Mouse (Mus musculus) spleen, adult 12 weeks (tissue): ENCODE results near the gene Camta1.

Experiments used
- DNase-seq: peaks from one replicate; pipeline ENCODE4 v3.0.0; 2022; ENCODE audit warnings: low spot score

Camta1 gene

DNA sequence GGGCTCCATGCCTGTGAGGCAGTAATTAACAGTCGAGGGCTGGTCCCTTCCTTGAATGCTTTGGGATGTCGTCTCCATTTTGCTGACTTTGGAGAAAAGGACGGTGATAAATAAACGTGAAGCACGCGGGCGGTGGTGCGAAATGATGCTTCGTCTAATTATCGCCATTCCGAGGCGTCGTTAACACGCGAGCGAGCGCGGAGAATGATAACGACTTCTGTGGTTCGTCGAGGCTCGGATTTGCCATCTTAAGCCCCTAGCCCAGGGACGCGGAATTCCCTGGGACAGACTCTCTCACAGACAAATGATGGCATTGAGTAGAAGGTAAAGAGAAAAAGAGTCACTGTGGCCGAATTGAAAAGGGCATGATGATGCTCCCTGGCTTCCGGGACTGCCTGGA lies 485.4 kb downstream of the Camta1 start:
- DNase-seq = no peak

DNA sequence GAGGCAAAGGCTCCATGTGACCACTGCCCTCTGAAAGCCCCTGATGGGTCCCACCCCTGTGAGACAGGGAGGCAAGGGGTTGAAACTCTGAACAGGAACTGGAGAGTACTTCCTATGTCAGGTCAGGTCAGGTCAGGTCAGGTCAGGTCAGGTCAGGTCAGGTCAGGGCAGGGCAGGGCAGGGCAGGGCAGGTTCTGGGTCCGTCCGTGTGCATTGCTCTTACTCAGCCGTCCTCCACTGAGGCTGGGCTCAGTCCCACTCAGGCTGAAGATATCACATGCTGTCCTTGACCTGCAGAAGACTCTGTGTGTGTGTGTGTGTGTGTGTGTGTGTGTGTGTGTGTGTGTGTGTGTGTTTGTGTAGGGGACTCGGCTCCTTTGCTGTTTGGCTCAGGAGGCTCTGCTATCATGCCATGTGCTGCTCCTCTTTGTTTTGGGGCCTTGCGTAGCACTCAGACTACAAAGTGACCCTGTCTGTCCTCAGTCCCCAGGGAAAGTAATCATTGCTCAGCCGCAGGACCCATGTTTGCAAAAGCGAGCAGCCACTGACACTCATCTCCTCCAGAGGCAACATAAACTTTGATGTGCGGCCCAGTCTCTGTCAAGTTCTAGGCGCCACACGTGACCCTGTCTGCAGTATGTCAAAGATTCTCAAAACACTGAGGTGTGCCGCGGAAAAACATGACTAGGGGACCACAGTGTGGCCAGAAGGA lies 488.7 kb downstream of the Camta1 start:
- no peak for DNase-seq

DNA sequence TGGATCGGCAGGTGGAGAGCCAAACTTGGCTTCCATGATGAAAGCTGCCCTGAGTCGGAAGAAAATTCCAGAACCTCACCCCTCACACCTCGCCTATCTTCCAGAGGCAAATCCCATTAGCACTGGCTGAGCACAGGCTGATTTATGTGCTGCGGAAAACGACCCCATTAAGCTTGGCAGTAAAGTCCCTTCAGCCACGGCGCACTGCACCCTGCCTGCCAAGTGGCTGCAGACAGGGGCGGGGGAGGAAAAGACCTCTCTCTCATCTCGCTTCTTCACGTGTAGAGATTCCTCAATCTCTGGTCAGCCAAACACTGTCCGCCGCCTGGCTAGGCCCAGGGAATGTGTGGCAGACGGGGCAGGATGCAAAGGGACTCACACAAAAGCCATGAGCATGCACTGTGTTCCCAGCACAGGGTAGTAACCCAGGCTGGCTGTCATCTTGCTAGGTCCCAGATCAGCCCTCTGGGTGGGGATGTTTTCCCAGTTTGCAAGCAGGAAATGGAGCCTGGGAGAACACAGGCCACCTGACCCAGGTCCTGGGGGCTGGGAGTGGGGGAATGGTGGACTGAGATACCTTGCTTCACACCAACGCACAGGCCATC lies 494.6 kb downstream of the Camta1 start:
- no peak for DNase-seq

DNA sequence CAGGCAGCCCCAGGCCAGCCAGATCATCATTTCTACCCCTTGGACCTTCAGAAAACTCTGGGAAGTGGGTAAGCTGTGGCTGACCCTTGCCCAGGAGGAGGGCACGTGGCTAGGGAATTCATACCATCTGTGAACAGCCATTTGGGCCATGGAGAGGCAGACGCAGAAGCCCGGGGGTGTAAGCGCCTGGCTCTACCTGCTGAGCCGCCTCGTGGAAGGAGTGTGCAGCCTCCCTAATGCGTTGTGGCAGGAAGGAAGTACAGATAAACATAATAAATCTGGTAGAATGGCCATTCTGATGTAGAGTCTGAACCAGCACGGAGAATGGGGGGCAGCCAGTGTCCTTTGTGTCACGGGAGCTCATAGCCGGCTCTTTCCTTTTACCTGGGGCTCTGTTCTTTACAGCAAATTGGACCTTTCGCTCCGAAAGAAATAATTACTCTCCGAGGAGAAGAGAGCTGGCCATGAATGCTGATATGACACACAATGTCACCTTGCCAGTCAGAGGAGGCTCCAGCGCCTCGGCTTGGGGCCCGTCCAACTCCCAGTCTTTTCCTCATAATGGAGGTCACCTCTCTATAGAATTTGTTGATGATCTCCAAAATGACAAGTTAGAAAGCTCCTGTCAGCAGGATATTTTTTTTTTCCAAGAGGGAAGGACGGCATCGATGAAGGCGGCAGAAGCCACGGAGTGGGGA lies 500.6 kb downstream of the Camta1 start:
- no peak for DNase-seq

DNA sequence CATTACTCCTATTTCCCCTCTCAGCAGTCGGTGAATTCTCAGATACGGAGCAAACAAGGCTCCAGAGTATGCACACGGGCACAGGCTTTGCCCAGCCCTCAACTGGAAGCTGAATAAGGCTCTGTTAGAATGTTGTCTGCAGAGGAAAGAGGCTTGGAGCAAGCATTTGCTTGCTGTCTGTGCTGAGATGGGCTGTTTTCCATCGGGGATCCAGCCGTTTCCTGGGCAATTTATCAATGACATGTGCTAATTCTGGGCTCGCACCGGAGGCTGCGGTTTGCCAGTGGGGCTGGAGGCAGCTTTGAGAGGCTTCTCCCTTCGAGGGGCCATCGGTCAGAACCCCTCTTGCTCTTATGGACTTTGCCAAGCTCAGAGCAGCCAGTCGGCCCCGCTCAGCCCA lies 506.2 kb downstream of the Camta1 start:
- DNase-seq = no peak

DNA sequence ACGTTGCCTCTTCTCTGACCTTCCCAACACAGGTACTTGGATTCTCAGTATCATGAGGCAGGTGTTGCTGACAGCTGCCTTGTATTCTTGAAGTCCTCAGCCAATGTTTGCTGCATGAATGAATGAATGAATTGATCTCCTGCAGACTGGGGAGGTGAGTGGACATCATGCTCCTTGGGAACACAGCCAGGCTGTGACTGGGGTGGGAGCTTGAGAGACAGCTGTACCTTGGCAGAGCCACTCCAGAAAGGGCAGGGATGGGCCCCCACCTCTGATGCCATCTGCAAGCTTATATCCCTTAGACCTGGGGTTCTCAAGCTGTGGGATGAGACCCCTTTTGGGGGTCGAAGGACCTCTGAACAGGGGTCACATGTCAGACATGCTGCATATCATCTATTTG lies 508.9 kb downstream of the Camta1 start:
- DNase-seq = no peak

DNA sequence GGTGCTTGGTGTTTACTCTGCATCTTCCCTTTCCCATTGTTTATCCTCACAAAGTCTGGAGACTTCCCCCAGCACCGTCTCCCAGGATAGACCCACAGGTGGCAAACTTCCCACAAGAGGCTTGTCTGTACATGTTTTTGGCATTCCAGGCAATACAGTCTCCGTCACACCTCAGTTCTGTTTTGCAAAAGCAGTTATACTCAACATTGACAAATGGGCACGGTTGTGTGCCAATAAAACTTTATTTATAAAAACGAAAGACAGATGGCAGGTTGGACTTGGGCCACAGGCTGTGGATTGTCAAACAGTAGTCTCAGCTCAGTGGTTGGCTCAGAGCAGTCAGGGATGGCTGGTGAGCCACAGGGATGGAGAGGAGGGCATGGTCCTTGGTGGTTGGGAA lies 509.4 kb downstream of the Camta1 start:
- DNase-seq = no peak

DNA sequence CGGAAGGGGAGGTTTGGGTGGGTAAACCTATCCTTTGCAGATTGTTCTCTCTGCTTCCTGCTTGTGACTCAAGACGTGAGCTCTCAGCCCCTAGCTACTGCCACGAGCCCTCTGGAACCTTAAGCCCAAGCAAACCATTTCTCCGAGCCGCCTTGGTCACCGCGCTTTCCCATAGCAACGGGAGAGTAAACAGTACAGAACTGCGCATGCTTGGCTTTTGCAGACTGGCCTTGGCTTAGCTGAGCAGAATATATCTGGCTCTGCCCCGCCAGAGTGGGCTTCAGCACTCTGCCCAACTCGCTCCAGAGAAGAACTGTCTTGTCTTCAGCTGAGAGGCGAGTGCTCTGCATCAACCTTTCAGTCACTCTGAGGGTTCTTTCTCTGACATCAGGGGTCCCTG lies 509.9 kb downstream of the Camta1 start:
- no peak for DNase-seq

DNA sequence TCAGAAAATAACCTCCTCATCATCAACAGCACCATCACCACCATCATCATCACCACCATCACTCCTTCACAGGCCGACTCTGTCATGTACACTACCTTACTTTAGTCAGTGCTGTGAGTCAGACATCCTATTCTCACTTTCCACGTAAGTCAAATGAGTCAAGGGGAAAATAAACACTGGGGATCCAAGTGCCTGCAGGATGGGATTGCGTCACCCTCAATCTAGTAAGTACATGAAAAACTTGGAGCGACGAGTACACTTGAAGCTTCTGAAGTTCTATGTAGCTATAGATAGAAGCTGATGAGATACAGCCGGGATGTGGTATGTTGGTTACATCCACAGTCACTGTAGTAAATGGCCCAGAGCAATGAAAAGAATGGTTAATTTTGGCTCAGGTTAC lies 514.1 kb downstream of the Camta1 start:
- no peak for DNase-seq

DNA sequence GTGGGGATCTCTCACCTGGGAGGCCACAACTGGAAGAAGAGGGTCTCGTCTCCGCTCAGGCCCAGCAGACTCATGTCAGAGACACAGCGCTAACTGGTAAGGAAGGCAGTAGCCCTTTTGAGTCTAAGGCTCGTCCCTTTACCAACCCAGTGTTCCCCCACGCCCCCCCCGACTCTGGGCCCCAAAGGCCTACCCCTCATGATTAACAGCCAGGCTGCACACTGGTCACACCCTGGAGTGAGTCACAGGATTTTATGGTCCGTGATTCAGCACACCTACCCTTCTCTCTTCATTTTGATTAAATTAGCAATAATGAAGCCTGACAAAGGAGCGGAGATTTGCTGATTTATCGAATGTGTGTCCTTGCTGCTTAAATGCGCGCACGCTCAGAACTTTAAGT lies 515.0 kb downstream of the Camta1 start:
- DNase-seq = no peak

DNA sequence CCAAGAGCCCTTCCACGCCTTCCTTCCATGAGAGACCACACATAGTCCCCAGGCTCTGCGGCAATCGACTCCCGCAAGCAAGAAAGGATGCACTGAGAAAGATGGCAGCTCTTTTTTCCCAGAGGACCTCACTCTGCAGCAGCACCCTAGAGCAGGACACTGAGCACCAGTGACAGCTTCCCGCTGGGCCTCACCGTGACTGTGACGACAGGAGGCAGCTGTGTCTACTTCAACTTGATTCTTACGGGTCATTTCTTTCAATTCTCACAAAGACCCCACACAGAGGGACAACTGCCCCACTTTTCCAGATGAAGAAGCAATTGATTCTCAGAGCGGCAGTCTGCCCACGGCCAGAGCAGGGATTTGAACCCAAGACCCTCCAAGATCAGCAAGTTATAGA lies 516.9 kb downstream of the Camta1 start:
- no peak for DNase-seq

DNA sequence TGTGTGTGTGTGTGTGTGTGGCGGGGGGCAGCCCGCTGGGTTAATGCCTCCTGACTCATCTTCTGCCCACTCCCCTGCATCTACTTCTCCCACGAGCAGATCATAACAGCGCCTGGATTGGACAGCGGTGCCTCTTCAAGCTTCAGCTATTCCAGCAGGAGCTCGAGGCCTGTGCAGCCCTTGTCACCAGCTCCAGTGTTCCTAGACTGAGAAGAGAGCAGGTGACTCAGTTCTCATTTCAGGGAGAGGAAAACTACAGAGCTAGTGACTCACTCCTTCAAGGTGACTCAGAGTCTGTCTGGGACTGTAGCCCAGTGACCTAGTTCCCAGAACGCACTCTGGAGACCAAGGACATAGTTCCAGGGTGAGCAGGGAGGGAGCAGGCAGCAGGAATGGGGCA lies 522.3 kb downstream of the Camta1 start:
- no peak for DNase-seq

DNA sequence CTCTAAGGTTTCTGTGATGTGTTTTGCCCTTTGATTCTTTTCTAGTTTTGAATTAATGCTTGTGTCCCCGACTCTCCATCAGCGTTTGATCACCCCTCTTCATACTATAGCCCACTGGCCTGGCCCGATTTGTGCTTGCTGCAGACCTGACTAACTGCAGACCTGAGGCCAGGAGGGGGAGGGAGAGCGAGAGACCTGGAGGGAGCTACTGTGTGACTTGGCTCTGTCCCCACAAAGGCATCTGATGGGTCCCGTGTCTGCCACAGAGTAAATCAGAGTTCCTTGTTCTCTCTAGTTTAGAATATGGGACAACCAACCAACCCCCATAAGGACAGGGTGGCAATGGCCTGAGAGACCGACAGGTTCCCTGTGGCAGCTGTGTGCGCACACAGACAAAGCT lies 522.7 kb downstream of the Camta1 start:
- DNase-seq = no peak

DNA sequence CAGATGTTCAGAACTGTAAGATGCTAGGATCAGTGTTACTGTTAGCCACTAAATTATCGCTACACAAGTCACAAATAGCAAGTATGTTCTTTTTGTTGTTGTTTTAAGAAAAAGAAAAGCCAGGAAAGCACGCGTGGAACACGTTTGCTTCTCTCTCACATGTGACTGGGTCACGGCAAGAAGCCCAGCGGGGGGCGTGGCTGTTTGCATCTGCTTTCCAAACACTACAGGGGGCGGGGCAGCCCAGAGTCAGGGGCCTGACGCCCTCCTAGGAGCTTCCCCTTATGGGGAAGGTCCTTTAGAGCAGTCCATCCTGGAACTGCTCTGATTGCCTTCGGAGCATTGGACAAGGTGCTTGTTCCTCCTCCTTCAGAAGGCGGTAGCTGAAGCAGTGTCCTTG lies 524.1 kb downstream of the Camta1 start:
- DNase-seq = no peak

DNA sequence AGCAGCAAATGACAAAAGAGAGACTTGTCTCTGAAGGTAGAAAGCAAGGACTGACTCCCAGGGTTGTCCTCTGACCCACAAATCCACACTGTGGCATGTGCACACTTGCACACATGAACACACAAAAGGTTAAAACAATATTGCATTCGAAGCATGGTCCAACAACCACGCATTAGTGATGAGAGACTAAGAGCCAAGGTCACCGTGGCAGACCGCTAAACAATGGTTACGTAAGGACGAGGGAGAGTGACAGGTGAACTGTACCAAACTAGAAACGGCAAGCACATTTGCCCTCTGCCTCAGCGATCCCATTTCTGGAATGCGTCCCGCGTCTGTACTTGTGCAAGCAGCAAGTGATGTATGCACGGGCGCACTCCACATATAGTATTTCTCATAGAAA lies 525.3 kb downstream of the Camta1 start:
- no peak for DNase-seq

DNA sequence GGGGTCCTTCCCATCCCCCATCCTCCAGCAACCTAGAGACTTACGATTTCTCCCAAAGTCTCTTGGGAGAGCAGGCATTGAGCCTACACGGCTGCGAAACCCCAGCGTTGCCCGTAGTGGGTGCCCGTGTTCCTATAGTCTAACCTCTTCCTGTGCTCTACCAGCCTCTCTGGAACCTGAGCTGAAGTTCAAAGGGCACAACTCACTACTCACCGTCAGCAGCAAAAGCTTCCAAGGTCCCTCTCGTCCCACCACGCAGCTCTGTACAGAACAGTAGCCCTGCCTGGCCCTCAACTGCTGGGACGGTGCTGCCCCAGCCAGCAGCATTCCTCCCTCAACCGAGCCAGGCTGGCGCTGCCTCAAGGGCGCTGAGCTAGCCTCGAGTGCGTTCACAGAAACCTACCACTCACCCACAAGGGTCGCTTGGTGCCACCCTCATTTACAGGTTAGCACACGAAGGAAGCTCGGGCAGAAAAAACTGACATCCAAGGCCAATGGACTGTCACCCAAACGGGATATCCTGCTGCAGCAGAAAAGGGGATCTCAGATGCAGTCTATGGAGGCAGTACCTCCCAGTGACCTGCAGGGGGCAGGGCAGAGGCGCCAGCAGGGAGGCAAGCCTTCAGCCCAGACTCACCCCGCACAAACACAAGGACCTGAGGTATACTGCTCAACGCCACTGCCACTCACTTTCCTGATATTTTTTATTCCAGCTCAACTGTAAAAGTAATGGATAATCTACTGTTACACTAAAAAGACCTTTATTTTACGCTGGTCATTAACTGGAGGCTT lies 526.5 kb downstream of the Camta1 start:
- no peak for DNase-seq

DNA sequence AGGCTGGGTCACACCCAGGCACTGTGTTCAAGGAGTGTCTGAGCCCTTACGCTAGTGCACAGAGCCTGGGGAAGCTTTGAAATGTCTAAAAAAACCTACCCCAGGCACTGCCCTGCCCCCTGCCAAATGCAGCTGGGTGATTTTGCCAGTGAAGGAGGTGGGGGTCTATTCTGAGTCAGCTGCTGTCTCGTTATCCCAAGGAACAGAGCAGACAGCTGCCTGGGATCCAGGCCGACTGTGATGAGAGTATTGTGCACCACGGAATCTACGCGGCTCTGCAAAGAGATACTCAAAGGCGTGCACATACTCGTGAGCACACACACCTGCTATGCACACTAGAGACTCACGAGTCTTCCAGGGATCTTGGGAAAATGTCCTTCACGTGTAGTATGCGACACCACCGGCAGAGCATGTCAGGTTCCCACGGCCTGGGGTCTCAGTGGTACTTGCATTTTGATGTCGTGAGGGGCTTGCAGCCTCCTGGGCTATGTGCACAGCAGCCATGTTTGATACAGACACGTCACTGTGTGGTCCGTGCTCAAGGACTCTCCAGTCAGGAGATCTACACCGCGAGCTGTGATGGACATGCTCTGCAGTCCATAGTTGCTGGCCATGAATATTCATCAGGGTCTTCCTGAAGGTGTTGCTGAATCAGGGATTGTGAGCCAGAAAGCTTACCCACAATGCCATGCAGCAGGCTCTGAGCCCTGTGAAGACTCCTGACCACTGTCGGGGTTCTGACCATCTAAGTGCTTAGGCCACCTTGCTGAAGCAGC lies 529.4 kb downstream of the Camta1 start:
- DNase-seq = no peak

DNA sequence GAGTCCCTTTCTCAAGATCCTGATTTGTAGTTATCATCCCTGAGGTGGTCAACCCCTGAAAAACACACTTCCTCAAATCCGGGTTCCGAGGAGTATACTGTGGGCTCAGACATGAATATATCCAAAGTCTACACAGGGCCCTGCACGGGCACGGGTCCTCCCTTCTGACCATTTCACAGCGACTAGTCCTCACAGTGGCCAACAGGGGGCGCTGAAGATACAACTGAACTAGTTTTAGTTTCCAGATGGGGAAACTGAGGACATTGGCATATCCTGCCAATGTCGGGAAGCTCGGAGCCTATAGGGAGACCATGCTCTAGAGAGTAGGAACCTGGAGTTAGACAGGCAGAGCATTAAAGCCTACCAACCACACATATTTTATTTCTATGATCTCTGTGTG lies 530.7 kb downstream of the Camta1 start:
- no peak for DNase-seq

DNA sequence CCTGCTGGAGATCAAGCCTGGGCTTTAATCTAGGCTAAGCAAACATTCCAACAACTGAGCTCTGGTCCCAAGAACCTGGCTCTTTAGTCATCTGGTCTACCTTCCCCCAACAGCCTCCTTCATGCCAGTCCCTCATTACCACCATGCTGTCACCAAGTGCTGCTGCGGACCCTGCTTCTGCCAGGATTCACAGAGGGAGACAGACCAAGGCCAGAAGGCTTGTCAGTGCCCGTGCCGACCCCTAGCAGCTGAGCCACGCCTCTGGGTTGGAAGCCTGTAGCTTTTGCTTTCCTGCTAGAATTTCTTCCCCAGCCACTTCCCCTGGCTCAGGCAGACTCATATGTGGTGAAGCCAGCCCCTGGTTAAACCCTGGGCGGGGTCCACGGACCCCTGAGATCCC lies 533.6 kb downstream of the Camta1 start:
- no peak for DNase-seq

DNA sequence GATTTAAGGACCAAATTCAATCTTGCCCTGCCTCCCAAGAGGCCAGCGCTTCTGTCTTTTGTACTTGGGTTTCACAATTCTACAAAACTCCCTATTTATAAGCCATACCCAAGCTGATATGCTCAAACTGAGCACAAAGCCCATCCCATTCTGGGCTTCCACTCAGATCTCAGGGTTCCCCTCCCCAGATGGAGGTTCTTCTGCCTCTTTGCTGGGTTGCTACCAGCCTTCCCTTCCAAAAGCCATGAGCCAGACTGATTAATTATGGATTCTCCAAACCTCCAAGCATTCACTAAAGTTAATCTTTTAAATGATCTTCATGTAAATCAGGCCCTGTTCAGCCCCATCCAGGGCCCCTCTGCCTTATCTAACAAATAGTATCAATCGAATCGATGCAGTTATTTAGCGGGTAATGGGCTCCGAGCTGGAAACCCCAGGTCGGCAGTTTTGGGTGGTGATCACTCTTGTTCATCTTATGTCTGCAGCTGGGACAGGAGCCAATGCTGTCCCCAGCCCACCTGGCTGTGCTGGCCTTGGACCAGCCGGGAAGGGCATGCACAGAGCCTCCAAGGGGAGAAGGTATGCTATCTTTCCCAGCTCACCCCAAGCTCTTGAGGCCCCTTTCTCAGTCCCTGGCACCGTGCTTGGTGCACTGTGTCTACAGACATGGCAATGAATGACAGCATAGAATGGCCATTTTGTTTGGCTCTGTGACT lies 534.5 kb downstream of the Camta1 start:
- DNase-seq = no peak

DNA sequence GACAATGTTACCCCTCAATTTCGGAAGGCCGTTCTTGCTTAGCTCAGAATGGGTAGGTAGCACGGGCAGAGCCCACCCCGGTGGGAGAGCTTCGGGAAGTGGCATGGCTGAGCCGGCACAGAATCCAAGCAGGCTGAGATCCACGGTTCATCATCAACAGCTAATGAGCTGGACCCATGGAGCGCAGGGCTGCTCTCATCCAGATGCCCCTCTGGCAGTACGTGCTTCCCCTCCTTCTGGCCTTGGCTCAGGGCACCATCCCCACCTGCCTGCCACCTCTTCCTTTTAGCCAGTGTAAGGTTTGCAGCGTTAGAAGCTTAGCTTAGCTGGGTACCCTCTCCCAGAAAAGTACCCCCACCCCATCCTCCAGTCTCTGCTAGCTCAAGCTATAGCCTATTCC lies 545.2 kb downstream of the Camta1 start:
- no peak for DNase-seq
